Mouse (Mus musculus) limb, embryonic 13.5 days (tissue): ENCODE measurements around the gene Prdx1. TPM values are rescaled to one million over a fixed set of nuclear protein-coding genes. Genes with fewer than 3 reads are reported as not detected.
A peak's percentile ranks its signal among the peaks of the same experiment; 100 is the strongest.

ENCODE experiments used
- ATAC-seq: fragments of 200-750 bp; cut with Nextera tagmentation; 2 replicates; pipeline ENCODE4 v1.8.0; 2017; ENCODE audit warnings: low read depth, moderate number of reproducible peaks, moderate TSS enrichment; ENCODE audit not compliant: low FRiP score
- H3K27ac ChIP-seq: fragments of 300-500 bp; sonication (generic); 2 replicates; pipeline ENCODE4 v1.5.1; 2015; ENCODE audit warnings: inconsistent platforms, mild to moderate bottlenecking, moderate library complexity
- H3K27me3 ChIP-seq: fragments of 300-500 bp; sonication (generic); 2 replicates; pipeline ENCODE4 v1.6.1; 2015; ENCODE audit warnings: mild to moderate bottlenecking, inconsistent platforms
- H3K36me3 ChIP-seq: fragments of 300-500 bp; sonication (generic); 2 replicates; pipeline ENCODE4 v1.6.1; 2015; ENCODE audit warnings: inconsistent platforms, mild to moderate bottlenecking, moderate library complexity
- H3K4me1 ChIP-seq: fragments of 300-500 bp; sonication (generic); 2 replicates; pipeline ENCODE4 v1.6.1; 2015; ENCODE audit warnings: inconsistent platforms
- H3K4me2 ChIP-seq: fragments of 300-500 bp; sonication (generic); replicated peaks from 2 replicates; pipeline ENCODE4 v1.6.1; 2015; ENCODE audit warnings: inconsistent platforms, mild to moderate bottlenecking, moderate library complexity
- H3K4me3 ChIP-seq: fragments of 300-500 bp; sonication (generic); 2 replicates; pipeline ENCODE4 v1.5.1; 2015; ENCODE audit warnings: moderate library complexity, mild to moderate bottlenecking, inconsistent platforms
- H3K9ac ChIP-seq: fragments of 300-500 bp; sonication (generic); 2 replicates; pipeline ENCODE4 v1.6.1; 2015; ENCODE audit warnings: mild to moderate bottlenecking, inconsistent platforms
- H3K9me3 ChIP-seq: fragments of 300-500 bp; sonication (generic); 2 replicates; pipeline ENCODE4 v1.6.1; 2016; ENCODE audit warnings: inconsistent platforms
- WGBS: fragments of 180-500 bp; shearing (Covaris S2); methylation state at CpG from one replicate; pipeline ENCODE4 v1.1.7; 2015; 5-methylcytosine and 5-hydroxymethylcytosine counted together
- polyA plus RNA-seq: library from polyadenylated mRNA; unstranded; fragments of >200 nt; fragmentation: Nextera tagmentation; extraction: Ambion mirVana; gene quantifications from 2 replicates; pipeline ENCODE4 v1.2.1, GENCODE M21; 2015

The Prdx1 gene
- 1,184 and 1,195 TPM in 2 replicates for polyA plus RNA-seq

DNA sequence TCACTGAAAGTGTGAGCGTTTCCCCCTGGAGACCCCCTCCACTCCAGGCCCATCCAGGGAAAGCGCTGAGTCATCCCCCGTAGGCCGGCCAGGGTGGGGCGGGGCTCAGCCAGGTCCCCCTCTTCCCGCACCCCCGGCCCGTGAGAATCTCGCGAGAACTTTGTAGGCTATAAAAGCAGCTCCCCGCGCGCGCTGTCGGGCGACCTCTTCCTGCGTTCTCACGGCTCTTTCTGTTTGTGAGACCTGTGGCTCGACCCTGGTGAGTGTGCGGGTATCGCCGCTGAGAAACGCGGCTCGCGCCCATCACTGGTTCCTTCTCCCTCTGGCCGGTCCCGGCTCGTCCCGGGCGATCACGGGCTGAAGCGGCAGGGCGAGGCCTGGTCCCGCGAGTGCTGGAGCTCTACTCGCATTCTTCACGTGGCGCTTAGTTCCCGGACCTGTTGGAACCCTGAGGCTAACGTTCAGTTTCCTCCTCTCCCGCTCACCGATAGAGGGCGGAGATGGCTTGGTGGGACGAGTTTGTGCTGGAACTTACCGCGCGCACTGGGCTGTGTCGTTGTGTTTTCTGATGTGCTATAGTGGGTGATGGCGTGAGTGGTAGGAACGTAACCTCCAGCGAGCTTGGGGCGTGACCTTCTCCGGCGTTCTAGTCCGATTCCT, at the start of gene Prdx1:
Prdx1 (plus strand) TSS at position 143 of the 660 bp plus-strand sequence.
- peak; percentile 98 for ATAC-seq
- peak within 1 kb of the TSS; percentile 87 for H3K9ac ChIP-seq
- peaks cover 28% of the 10 kb centered on the region for H3K36me3 ChIP-seq
- H3K4me3 ChIP-seq: peak within 1 kb of the TSS; percentile 70
- no peaks in the 10 kb centered on the region for H3K9me3 ChIP-seq
- peaks cover 20% of the 10 kb centered on the region for H3K4me1 ChIP-seq
- WGBS: under 1% methylated on average over 56 of the region's 56 CpGs
- peak within 1 kb of the TSS; percentile 98 for H3K27ac ChIP-seq
- peak within 1 kb of the TSS; percentile 78 for H3K4me2 ChIP-seq
- no peaks in the 10 kb centered on the region for H3K27me3 ChIP-seq

DNA sequence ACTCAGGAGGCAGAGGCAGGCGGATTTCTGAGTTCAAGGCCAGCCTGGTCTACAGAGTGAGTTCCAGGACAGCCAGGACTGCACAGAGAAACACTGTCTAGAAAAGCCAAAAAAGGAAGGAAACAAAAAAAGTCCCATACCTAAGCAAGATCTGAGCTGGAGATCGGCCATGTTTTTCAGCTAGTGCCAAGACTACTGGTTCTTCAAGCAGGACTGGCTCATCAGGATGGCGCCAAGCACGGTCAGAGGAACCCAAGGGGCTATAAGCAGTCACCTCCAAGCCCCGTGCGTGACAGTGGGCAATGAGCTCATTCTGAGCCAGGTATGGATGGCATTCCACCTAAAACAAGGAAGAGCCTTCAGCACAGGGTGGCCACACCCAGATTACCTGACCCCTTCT, 46.5 kb upstream of the Prdx1 start:
- Histone ChIP-seq H3K27me3 (no peaks in the 10 kb centered on the region), H3K4me3 (no peak overlapping the region), H3K4me1 (no peaks in the 10 kb centered on the region), H3K4me2 (no peak overlapping the region), H3K27ac (no peak overlapping the region), H3K36me3 (peaks cover 94% of the 10 kb centered on the region), H3K9ac (no peak overlapping the region), H3K9me3 (no peaks in the 10 kb centered on the region)
- no peak for ATAC-seq
- 97% methylated on average over 6 of the region's 6 CpGs for WGBS

DNA sequence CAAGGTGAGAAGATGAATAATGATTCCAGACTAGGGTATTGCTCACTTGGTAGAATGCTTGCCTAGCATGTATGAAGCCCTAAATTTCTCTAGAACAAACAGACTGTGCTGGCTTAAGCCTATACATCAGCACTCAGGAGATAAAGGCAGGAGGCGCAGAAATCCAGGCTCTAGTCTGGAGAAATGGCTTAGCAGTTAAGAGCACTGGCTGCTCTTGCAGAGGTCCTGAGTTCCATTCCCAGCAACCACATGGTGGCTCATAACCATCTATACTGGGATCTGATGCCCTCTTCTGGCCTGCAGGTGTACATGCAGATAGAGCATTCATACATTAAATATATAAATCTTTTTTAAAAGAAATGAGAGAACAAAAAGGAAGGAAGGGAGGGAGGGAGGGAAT, 43.3 kb upstream of the Prdx1 start:
- no peak for ATAC-seq
- H3K9me3 ChIP-seq: no peaks in the 10 kb centered on the region
- H3K27me3 ChIP-seq: no peaks in the 10 kb centered on the region
- no peak overlapping the region for H3K4me2 ChIP-seq
- H3K27ac ChIP-seq: no peak overlapping the region
- H3K36me3 ChIP-seq: peaks cover 91% of the 10 kb centered on the region
- no peak overlapping the region for H3K9ac ChIP-seq
- 100% methylated on average over 1 of the region's 1 CpGs for WGBS
- H3K4me3 ChIP-seq: no peak overlapping the region
- 0 out of 2 replicates have a peak, but pooled peaks cover 1% of the 10 kb centered on the region for H3K4me1 ChIP-seq

GRCm38 (mm10) chr4:116644326-116644725, 41.0 kb upstream of the Prdx1 start:
- peaks cover 18% of the 10 kb centered on the region for H3K4me1 ChIP-seq
- 67% methylated on average over 6 of the region's 6 CpGs for WGBS
- H3K9ac ChIP-seq: no peak overlapping the region
- peaks cover 91% of the 10 kb centered on the region for H3K36me3 ChIP-seq
- H3K9me3 ChIP-seq: no peaks in the 10 kb centered on the region
- no peak overlapping the region for H3K4me2 ChIP-seq
- H3K27ac ChIP-seq: no peak overlapping the region
- H3K4me3 ChIP-seq: no peak overlapping the region
- no peaks in the 10 kb centered on the region for H3K27me3 ChIP-seq
- ATAC-seq: no peak

DNA sequence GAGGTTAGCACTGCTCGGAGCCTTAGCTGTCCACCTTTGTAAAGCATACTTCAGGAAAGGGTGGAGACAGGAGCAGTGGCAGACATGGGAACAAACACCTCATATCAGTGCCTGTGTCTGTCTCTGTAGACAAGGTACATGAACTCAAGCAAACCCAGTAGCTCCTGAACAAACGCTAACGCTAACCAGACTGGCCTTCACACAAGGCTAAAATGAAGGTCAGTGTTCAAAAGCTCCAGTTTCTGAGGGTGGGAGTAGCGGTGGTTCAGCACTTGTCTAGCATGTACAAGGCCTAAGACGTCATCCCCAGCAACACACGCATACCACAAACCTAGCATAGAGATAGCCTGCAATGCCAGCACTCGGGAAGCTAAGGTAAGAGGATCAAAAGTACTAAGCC, 39.7 kb upstream of the Prdx1 start:
- H3K9ac ChIP-seq: peak overlapping the region; percentile 35; the same call in 1 of the 2 replicates
- no peak overlapping the region for H3K4me2 ChIP-seq
- H3K27ac ChIP-seq: no peak overlapping the region
- no peaks in the 10 kb centered on the region for H3K27me3 ChIP-seq
- no peak overlapping the region for H3K4me3 ChIP-seq
- no peaks in the 10 kb centered on the region for H3K9me3 ChIP-seq
- peaks cover 28% of the 10 kb centered on the region for H3K4me1 ChIP-seq
- H3K36me3 ChIP-seq: peaks cover 84% of the 10 kb centered on the region
- 93% methylated on average over 7 of the region's 7 CpGs for WGBS
- no peak for ATAC-seq

DNA sequence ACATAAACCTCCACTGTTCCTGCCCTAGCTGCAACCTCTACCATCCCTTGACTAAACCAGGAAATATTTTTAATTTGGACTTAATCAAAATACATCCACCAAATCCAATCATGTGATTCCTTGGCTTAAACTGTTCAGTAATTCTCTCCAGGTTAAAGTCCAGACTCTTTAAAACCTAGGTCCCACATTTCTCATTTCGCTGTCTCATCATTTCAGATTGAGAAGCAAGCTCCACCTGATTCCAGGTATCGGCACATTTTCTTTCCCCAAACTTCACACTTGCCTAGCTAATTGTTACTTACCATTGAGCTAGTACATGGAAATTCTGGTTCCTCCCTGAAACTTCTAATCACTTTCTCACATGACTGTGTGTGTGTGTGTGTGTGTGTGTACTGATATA, 35.9 kb upstream of the Prdx1 start:
- Histone ChIP-seq H3K27ac (no peak overlapping the region), H3K4me1 (peaks cover 28% of the 10 kb centered on the region), H3K9ac (no peak overlapping the region), H3K36me3 (peaks cover 49% of the 10 kb centered on the region), H3K9me3 (no peaks in the 10 kb centered on the region), H3K4me3 (peak overlapping the region; percentile 92), H3K27me3 (no peaks in the 10 kb centered on the region), H3K4me2 (peak overlapping the region; percentile 92)
- no peak for ATAC-seq
- WGBS: 91% methylated on average over 2 of the region's 2 CpGs

DNA sequence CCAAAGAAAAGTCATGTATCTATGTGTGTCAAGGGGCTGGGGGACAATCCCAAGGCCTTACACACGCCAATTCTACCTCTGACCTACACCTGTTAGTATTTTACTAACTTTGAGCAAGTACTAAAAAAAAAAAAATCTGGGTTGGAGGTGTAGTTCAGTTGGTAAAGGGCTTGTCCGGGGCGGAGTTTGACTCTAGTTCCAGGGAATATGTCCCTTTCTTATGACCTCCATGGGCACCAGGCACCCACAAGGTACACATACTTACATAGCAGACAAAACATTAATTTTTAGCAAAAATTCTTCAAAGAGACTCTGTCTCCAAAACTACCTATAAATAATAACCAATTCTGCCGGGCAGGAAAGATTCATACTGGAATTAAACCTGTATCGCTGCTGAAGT, 35.0 kb upstream of the Prdx1 start:
- WGBS: 49% methylated on average over 5 of the region's 5 CpGs
- H3K36me3 ChIP-seq: peaks cover 40% of the 10 kb centered on the region
- peak overlapping the region; percentile 92 for H3K4me2 ChIP-seq
- peak overlapping the region; percentile 92 for H3K4me3 ChIP-seq
- peaks cover 28% of the 10 kb centered on the region for H3K4me1 ChIP-seq
- H3K9me3 ChIP-seq: no peaks in the 10 kb centered on the region
- H3K27ac ChIP-seq: peak overlapping the region; percentile 93
- H3K9ac ChIP-seq: peak overlapping the region; percentile 97
- no peaks in the 10 kb centered on the region for H3K27me3 ChIP-seq
- no peak for ATAC-seq

DNA sequence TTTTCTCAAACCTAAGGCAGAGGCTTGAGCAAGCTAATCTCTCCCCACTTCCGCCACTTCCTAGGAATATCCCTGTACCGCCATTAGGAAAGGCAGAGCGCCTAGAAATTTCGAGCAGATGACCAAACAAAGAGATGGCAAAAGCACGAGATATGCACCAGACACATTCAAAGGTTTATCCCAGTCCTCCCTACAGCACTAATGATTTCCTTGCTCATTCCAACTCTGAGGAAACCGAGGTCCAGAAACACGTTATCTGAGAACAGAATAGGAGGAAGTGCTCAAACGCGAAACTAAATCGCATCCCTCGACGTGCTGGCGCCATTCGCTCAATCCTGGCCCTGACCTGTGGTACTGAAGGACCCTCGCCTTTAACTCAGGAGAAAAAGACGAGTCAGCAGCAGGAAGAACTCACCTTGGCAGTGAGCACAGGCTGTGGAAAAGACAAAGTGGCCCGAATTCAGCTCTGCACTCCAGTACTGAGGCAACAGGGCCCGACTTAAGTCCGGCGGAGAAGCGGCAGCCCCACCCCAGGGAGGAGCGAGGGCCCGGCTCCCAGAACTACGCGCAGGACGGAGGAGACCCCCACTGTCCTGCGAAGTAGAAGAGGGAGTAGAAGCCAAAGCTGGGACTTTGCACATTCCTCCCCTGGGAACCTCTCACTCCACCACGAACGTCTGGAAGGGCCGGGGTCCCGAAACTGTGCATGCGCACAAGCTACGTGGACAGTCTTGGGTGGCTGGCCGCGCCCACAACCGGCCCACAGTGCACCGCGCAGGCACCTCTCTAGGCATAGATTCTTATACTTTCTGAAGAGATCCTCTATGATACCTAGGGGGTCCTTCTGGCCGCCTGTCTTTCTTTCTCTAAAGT, 34.2 kb upstream of the Prdx1 start, which contains the start of gene Akr1a1:
Akr1a1 (minus strand) TSS at position 757 of the 873 bp plus-strand sequence.
- peak; percentile 100 for ATAC-seq
- H3K27ac ChIP-seq: peak within 1 kb of the TSS; percentile 93
- no peaks in the 10 kb centered on the region for H3K9me3 ChIP-seq
- peak within 1 kb of the TSS; percentile 92 for H3K4me2 ChIP-seq
- peak within 1 kb of the TSS; percentile 92 for H3K4me3 ChIP-seq
- H3K27me3 ChIP-seq: no peaks in the 10 kb centered on the region
- WGBS: under 1% methylated on average over 39 of the region's 39 CpGs
- H3K9ac ChIP-seq: peak within 1 kb of the TSS; percentile 97
- H3K4me1 ChIP-seq: peaks cover 28% of the 10 kb centered on the region
- peaks cover 34% of the 10 kb centered on the region for H3K36me3 ChIP-seq

- H3K36me3 ChIP-seq: peaks cover 28% of the 10 kb centered on the region
Observed at GRCm38 (mm10) chr4:116651797-116652135, 33.6 kb upstream of the Prdx1 start.

DNA sequence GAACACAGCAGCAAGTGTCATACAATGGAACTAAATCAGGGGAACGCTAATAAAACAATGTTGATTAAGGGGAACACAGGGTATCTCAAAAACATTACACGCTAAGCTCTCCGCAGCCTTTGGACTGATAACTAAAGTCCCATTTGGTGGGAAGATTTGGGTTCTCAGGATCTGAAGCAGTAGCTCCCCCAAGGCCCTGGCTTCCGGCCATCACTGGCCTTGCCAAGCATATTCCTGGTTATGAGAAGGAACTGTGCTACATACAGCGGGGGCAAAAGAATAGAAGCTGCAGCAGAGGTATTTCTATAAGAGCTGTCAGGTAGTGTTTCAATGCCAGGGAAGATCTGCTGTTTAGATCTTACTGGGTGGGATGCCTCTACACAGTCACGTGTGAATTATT, 32.1 kb upstream of the Prdx1 start:
- no peak overlapping the region for H3K4me3 ChIP-seq
- no peak overlapping the region for H3K4me2 ChIP-seq
- H3K36me3 ChIP-seq: peaks cover 14% of the 10 kb centered on the region
- H3K27me3 ChIP-seq: no peaks in the 10 kb centered on the region
- no peaks in the 10 kb centered on the region for H3K9me3 ChIP-seq
- no peak overlapping the region for H3K9ac ChIP-seq
- 91% methylated on average over 6 of the region's 6 CpGs for WGBS
- peaks cover 18% of the 10 kb centered on the region for H3K4me1 ChIP-seq
- no peak for ATAC-seq
- H3K27ac ChIP-seq: no peak overlapping the region

More at GRCm38 (mm10) chr4:116651797-116652135, 33.6 kb upstream of the Prdx1 start:
- WGBS: 7% methylated on average over 6 of the region's 6 CpGs
- peak; percentile 31; the same call in 1 of the 2 replicates for ATAC-seq
- peaks cover 28% of the 10 kb centered on the region for H3K4me1 ChIP-seq
- peak overlapping the region; percentile 92 for H3K4me3 ChIP-seq
- H3K27ac ChIP-seq: peak overlapping the region; percentile 93; the same call in 1 of the 2 replicates
- H3K9me3 ChIP-seq: no peaks in the 10 kb centered on the region
- H3K4me2 ChIP-seq: peak overlapping the region; percentile 92
- H3K27me3 ChIP-seq: no peaks in the 10 kb centered on the region
- H3K9ac ChIP-seq: peak overlapping the region; percentile 97

DNA sequence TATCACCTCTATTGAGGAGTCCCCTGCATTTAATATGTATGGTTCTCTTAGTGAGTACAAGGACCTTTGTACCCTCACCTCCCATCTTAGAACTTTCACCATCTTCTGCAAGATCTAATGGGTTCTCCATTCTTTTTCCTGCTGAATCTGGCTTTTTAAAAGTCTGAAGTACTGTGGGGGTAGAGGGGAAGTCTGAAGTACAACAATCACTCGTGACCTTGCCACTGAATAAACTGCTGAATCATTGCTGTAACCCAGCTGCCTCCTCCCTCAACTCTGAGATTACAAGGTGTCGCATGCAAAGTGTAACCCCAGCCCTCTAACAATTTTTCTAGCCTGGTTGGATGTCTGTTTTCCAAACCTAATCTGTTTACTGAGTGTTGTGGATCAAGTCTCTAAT, 30.2 kb upstream of the Prdx1 start:
- H3K9ac ChIP-seq: no peak overlapping the region
- H3K4me3 ChIP-seq: no peak overlapping the region
- no peak overlapping the region for H3K27ac ChIP-seq
- ATAC-seq: no peak
- WGBS: 63% methylated on average over 2 of the region's 2 CpGs
- H3K4me1 ChIP-seq: peaks cover 3% of the 10 kb centered on the region
- no peaks in the 10 kb centered on the region for H3K36me3 ChIP-seq
- H3K27me3 ChIP-seq: no peaks in the 10 kb centered on the region
- no peak overlapping the region for H3K4me2 ChIP-seq
- H3K9me3 ChIP-seq: no peaks in the 10 kb centered on the region

- Histone ChIP-seq H3K4me1 (no peaks in the 10 kb centered on the region; the same call in 1 of the 2 replicates), H3K27me3 (no peaks in the 10 kb centered on the region), H3K4me2 (no peak overlapping the region), H3K9me3 (no peaks in the 10 kb centered on the region), H3K27ac (no peak overlapping the region), H3K4me3 (no peak overlapping the region), H3K36me3 (no peaks in the 10 kb centered on the region), H3K9ac (no peak overlapping the region)
- 68% methylated on average over 3 of the region's 3 CpGs for WGBS
- no peak for ATAC-seq
Observed at GRCm38 (mm10) chr4:116655658-116656057, 29.7 kb upstream of the Prdx1 start.
